Mouse (Mus musculus): Measurements from ENCODE around the gene Galnt18.

GRCm38 (mm10) chr7:111486811-111487333, 292.9 kb downstream of the Galnt18 start:
- TF ChIP-seq CTCF (IDR thresholded peaks at IDR 0.05; ENCODE audit: extremely low read depth, insufficient read depth, insufficient read length, insufficient replicate concordance) = no peak
- TF ChIP-seq POLR2A (IDR thresholded peaks at IDR 0.05; ENCODE audit: low read depth, low read length) = no peak

Data from spleen, adult 2 months (tissue).